Mouse (Mus musculus): Measurements from ENCODE around the gene Exosc3. TPM values are rescaled to one million over a fixed set of nuclear protein-coding genes. Genes with fewer than 3 reads are reported as not detected.
A peak's percentile ranks its signal among the peaks of the same experiment; 100 is the strongest.

Exosc3 gene
- polyA plus RNA-seq, 1 experiment from 2014 or later = 67.1 TPM

- Histone ChIP-seq H3K27ac (replicated peaks) (no peak overlapping the region), H3K27me3 (no peaks in the 10 kb centered on the region), H3K36me3 (no peaks in the 10 kb centered on the region), H3K4me1 (no peaks in the 10 kb centered on the region), H3K9ac (no peak overlapping the region), H3K4me2 (replicated peaks) (no peak overlapping the region), H3K9me3 (replicated peaks) (no peaks in the 10 kb centered on the region), H3K4me3 (replicated peaks) (no peak overlapping the region)
- WGBS = 73% methylated on average over 3 of the region's 3 CpGs
- ATAC-seq (ENCODE audit: insufficient number of reproducible peaks, low FRiP score, low TSS enrichment, low read depth) = no peak
These were observed 10.1 kb downstream of the Exosc3 start for GRCm38 (mm10) chr4:45332466-45332865.

GRCm38 (mm10) chr4:45331139-45331538, 11.4 kb downstream of the Exosc3 start:
- Histone ChIP-seq H3K4me3 (replicated peaks) (no peak overlapping the region), H3K9ac (no peak overlapping the region), H3K9me3 (replicated peaks) (no peaks in the 10 kb centered on the region), H3K27me3 (no peaks in the 10 kb centered on the region), H3K4me2 (replicated peaks) (no peak overlapping the region), H3K4me1 (no peaks in the 10 kb centered on the region), H3K27ac (replicated peaks) (no peak overlapping the region), H3K36me3 (no peaks in the 10 kb centered on the region)
- no peak for ATAC-seq (ENCODE audit: insufficient number of reproducible peaks, low FRiP score, low TSS enrichment, low read depth)
- 73% methylated on average over 7 of the region's 7 CpGs for WGBS

- Histone ChIP-seq H3K4me1 (peaks cover 12% of the 10 kb centered on the region), H3K4me2 (replicated peaks) (peak overlapping the region; percentile 52), H3K9ac (peak overlapping the region; percentile 80), H3K27ac (replicated peaks) (peak overlapping the region; percentile 80), H3K4me3 (replicated peaks) (peak overlapping the region; percentile 86), H3K9me3 (replicated peaks) (no peaks in the 10 kb centered on the region), H3K27me3 (peaks cover 14% of the 10 kb centered on the region), H3K36me3 (peaks cover 26% of the 10 kb centered on the region; the same call in 1 of the 2 replicates)
- under 1% methylated on average over 56 of the region's 56 CpGs for WGBS
- peak; percentile 63 for ATAC-seq (ENCODE audit: insufficient number of reproducible peaks, low FRiP score, low TSS enrichment, low read depth)
These were observed 22.2 kb downstream of the Exosc3 start for GRCm38 (mm10) chr4:45320159-45320816.

GRCm38 (mm10) chr4:45311056-45311455, 31.5 kb downstream of the Exosc3 start:
- Histone ChIP-seq H3K4me1 (no peaks in the 10 kb centered on the region), H3K9me3 (replicated peaks) (no peaks in the 10 kb centered on the region), H3K27me3 (no peaks in the 10 kb centered on the region), H3K27ac (replicated peaks) (no peak overlapping the region), H3K4me3 (replicated peaks) (no peak overlapping the region), H3K36me3 (peaks cover 41% of the 10 kb centered on the region), H3K4me2 (replicated peaks) (no peak overlapping the region), H3K9ac (no peak overlapping the region)
- no peak for ATAC-seq (ENCODE audit: insufficient number of reproducible peaks, low FRiP score, low TSS enrichment, low read depth)
- WGBS = 96% methylated on average over 2 of the region's 2 CpGs

GRCm38 (mm10) chr4:45308606-45309005, 33.9 kb downstream of the Exosc3 start:
- 88% methylated on average over 6 of the region's 6 CpGs for WGBS
- no peak overlapping the region for H3K9ac ChIP-seq
- no peak overlapping the region for H3K4me2 ChIP-seq (replicated peaks)
- H3K4me3 ChIP-seq (replicated peaks) = no peak overlapping the region
- no peaks in the 10 kb centered on the region for H3K27me3 ChIP-seq
- H3K27ac ChIP-seq (replicated peaks) = no peak overlapping the region
- no peaks in the 10 kb centered on the region for H3K4me1 ChIP-seq
- ATAC-seq (ENCODE audit: insufficient number of reproducible peaks, low FRiP score, low TSS enrichment, low read depth) = no peak
- H3K36me3 ChIP-seq = peaks cover 48% of the 10 kb centered on the region
- 0 out of 2 replicates have a peak, but pooled peaks cover 3% of the 10 kb centered on the region for H3K9me3 ChIP-seq (replicated peaks)

GRCm38 (mm10) chr4:45308046-45308445, 34.5 kb downstream of the Exosc3 start:
- no peaks in the 10 kb centered on the region for H3K27me3 ChIP-seq
- H3K4me1 ChIP-seq = no peaks in the 10 kb centered on the region
- H3K27ac ChIP-seq (replicated peaks) = no peak overlapping the region
- ATAC-seq (ENCODE audit: insufficient number of reproducible peaks, low FRiP score, low TSS enrichment, low read depth) = no peak
- no peak overlapping the region for H3K4me2 ChIP-seq (replicated peaks)
- WGBS = 28% methylated on average over 11 of the region's 11 CpGs
- 0 out of 2 replicates have a peak, but pooled peaks cover 3% of the 10 kb centered on the region for H3K9me3 ChIP-seq (replicated peaks)
- no peak overlapping the region for H3K4me3 ChIP-seq (replicated peaks)
- no peak overlapping the region for H3K9ac ChIP-seq
- H3K36me3 ChIP-seq = peaks cover 50% of the 10 kb centered on the region

- H3K4me1 ChIP-seq = no peaks in the 10 kb centered on the region
- H3K9me3 ChIP-seq (replicated peaks) = 0 out of 2 replicates have a peak, but pooled peaks cover 3% of the 10 kb centered on the region
- H3K27ac ChIP-seq (replicated peaks) = no peak overlapping the region
- no peak overlapping the region for H3K9ac ChIP-seq
- no peaks in the 10 kb centered on the region for H3K27me3 ChIP-seq
- no peak for ATAC-seq (ENCODE audit: insufficient number of reproducible peaks, low FRiP score, low TSS enrichment, low read depth)
- H3K4me3 ChIP-seq (replicated peaks) = no peak overlapping the region
- peaks cover 66% of the 10 kb centered on the region for H3K36me3 ChIP-seq
- WGBS = 96% methylated on average over 14 of the region's 14 CpGs
- no peak overlapping the region for H3K4me2 ChIP-seq (replicated peaks)
These were observed 37.0 kb downstream of the Exosc3 start for GRCm38 (mm10) chr4:45305536-45305935.

GRCm38 (mm10) chr4:45296662-45297564, 45.6 kb downstream of the Exosc3 start, which contains the start of gene Trmt10b:
Gene Trmt10b, plus strand, starts transcription at chr4:45297127.
- peak; percentile 19; the same call in 1 of the 2 replicates for ATAC-seq (ENCODE audit: insufficient number of reproducible peaks, low FRiP score, low TSS enrichment, low read depth)
- peaks cover 8% of the 10 kb centered on the region; the same call in 1 of the 2 replicates for H3K4me1 ChIP-seq
- peak within 1 kb of the TSS; percentile 58 for H3K9ac ChIP-seq
- no peaks in the 10 kb centered on the region for H3K9me3 ChIP-seq (replicated peaks)
- peaks cover 16% of the 10 kb centered on the region; the same call in 1 of the 2 replicates for H3K36me3 ChIP-seq
- 19% methylated on average over 27 of the region's 27 CpGs for WGBS
- peak within 1 kb of the TSS; percentile 80 for H3K4me2 ChIP-seq (replicated peaks)
- H3K27me3 ChIP-seq = no peaks in the 10 kb centered on the region
- H3K4me3 ChIP-seq (replicated peaks) = peak within 1 kb of the TSS; percentile 84
- H3K27ac ChIP-seq (replicated peaks) = no peak within 1 kb of the TSS

GRCm38 (mm10) chr4:45287906-45288305, 54.6 kb downstream of the Exosc3 start:
- no peaks in the 10 kb centered on the region for H3K27me3 ChIP-seq
- no peaks in the 10 kb centered on the region for H3K36me3 ChIP-seq
- WGBS = 72% methylated on average over 5 of the region's 5 CpGs
- H3K9ac ChIP-seq = no peak overlapping the region
- no peak overlapping the region for H3K27ac ChIP-seq (replicated peaks)
- H3K4me2 ChIP-seq (replicated peaks) = no peak overlapping the region
- H3K4me1 ChIP-seq = no peaks in the 10 kb centered on the region
- no peaks in the 10 kb centered on the region for H3K9me3 ChIP-seq (replicated peaks)
- no peak overlapping the region for H3K4me3 ChIP-seq (replicated peaks)
- ATAC-seq (ENCODE audit: insufficient number of reproducible peaks, low FRiP score, low TSS enrichment, low read depth) = no peak

- no peak overlapping the region for H3K4me2 ChIP-seq (replicated peaks)
- H3K27ac ChIP-seq (replicated peaks) = no peak overlapping the region
- no peaks in the 10 kb centered on the region for H3K36me3 ChIP-seq
- no peaks in the 10 kb centered on the region for H3K9me3 ChIP-seq (replicated peaks)
- H3K4me1 ChIP-seq = no peaks in the 10 kb centered on the region
- no peaks in the 10 kb centered on the region for H3K27me3 ChIP-seq
- 45% methylated on average over 3 of the region's 3 CpGs for WGBS
- H3K4me3 ChIP-seq (replicated peaks) = no peak overlapping the region
- ATAC-seq (ENCODE audit: insufficient number of reproducible peaks, low FRiP score, low TSS enrichment, low read depth) = no peak
- no peak overlapping the region for H3K9ac ChIP-seq
These were observed 56.2 kb downstream of the Exosc3 start for GRCm38 (mm10) chr4:45286318-45286717.

- no peak overlapping the region for H3K4me2 ChIP-seq (replicated peaks)
- H3K9ac ChIP-seq = no peak overlapping the region
- no peak for ATAC-seq (ENCODE audit: insufficient number of reproducible peaks, low FRiP score, low TSS enrichment, low read depth)
- H3K9me3 ChIP-seq (replicated peaks) = no peaks in the 10 kb centered on the region
- no peak overlapping the region for H3K4me3 ChIP-seq (replicated peaks)
- no peaks in the 10 kb centered on the region for H3K36me3 ChIP-seq
- no peaks in the 10 kb centered on the region for H3K27me3 ChIP-seq
- 18% methylated on average over 4 of the region's 4 CpGs for WGBS
- H3K4me1 ChIP-seq = no peaks in the 10 kb centered on the region
- H3K27ac ChIP-seq (replicated peaks) = no peak overlapping the region
These were observed 62.5 kb downstream of the Exosc3 start for GRCm38 (mm10) chr4:45279981-45280548.

Data from embryonic facial prominence, embryonic 15.5 days (tissue).